Mouse (Mus musculus): ENCODE measurements around the gene Scarf1.
A peak's percentile ranks its signal among the peaks of the same experiment; 100 is the strongest.

Gene Scarf1

GRCm38 (mm10) chr11:75566276-75567196 is 53.2 kb downstream of the Scarf1 start:
- DNase-seq, result no peak

- DNase-seq, result no peak
Measured at GRCm38 (mm10) chr11:75567346-75568114, 54.2 kb downstream of the Scarf1 start.

- no peak for DNase-seq
Measured at GRCm38 (mm10) chr11:75568115-75568511, 54.8 kb downstream of the Scarf1 start.

GRCm38 (mm10) chr11:75568962-75569361 is 55.6 kb downstream of the Scarf1 start:
- DNase-seq, result no peak

- DNase-seq, result no peak
Measured at GRCm38 (mm10) chr11:75570375-75571125, 57.2 kb downstream of the Scarf1 start.

GRCm38 (mm10) chr11:75571126-75571990 is 58.0 kb downstream of the Scarf1 start:
- DNase-seq, result no peak

GRCm38 (mm10) chr11:75572301-75572791 is 59.0 kb downstream of the Scarf1 start:
- DNase-seq, result peak; percentile 58

- DNase-seq, result peak; percentile 94
Measured at GRCm38 (mm10) chr11:75572854-75573650, 59.7 kb downstream of the Scarf1 start.

- no peak for DNase-seq
Measured at GRCm38 (mm10) chr11:75574378-75575123, 61.2 kb downstream of the Scarf1 start.

- no peak for DNase-seq
Measured at GRCm38 (mm10) chr11:75575560-75576123, 62.3 kb downstream of the Scarf1 start.
